Mouse (Mus musculus): ENCODE data around the gene Gpr137.

Gpr137 gene

DNA sequence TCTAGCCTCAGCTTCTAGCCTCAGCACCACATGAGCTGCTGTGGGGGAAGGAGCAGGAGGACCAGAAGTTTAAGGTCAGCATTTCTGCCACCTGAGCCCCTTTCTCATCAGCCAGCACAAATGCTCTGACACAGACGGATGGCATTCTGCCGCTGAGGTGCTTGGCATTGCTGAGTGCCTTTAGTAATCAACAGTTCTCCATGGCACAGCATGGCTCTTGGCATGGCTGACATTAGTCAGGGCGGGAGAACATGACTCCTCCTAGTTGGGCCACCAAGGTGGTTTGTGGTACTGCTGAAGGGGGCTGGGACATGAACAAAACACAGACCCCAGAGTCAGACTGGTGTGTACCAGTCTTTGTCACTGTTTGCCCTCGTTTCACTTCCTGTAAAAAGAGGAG, 5.9 kb upstream of the Gpr137 start:
- in situ Hi-C loops (cut with MboI, MseI): loop anchor here in 1 of 2 experiments (5.0 kb wide), 1 partner anchor 261 kb away; no protein-coding TSS in a partner anchor

DNA sequence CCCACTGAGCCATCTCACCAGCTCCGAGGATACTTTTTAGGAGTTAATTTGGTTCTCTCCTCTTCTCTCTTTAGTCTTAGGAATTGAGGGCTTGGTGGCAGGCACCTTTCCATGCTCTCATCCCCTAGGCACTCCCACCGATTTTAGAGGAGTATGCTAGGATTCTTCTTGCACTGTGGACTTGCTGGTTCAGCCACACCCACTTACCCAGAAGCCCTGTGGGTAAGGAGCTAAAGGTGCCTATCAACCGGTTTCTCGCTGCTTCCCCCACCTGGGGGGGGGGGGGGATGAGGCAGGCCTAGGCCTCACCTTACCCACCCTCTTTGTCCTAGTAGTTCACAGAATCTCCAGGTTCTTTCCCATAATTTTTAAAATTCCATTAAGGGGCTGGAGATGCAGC, 5.5 kb upstream of the Gpr137 start:
- in situ Hi-C loops (cut with MboI, MseI): loop anchor here in 1 of 2 experiments (5.0 kb wide), 1 partner anchor 260 kb away; no protein-coding TSS in a partner anchor

DNA sequence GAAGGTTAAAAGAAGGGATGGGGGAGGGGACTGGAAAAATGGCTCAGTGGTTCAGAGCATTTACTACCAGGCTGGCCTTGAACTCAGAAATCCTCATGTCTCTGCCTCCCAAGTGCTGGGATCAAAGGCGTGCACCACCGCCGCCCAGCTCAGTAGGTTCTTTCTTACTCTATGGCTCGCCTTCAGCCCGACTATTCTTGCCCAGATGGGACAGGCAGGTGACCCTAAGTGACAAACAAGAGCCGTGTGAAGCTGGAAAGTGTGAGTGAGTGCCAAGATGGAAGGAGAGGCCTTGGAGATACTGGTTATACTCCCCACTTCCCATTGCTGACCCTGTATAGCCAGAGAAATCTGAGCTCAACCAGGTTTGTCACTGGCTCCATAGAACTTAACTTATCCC, 1.4 kb upstream of the Gpr137 start:
- in situ Hi-C loops (cut with MboI, MseI): no loop called here

DNA sequence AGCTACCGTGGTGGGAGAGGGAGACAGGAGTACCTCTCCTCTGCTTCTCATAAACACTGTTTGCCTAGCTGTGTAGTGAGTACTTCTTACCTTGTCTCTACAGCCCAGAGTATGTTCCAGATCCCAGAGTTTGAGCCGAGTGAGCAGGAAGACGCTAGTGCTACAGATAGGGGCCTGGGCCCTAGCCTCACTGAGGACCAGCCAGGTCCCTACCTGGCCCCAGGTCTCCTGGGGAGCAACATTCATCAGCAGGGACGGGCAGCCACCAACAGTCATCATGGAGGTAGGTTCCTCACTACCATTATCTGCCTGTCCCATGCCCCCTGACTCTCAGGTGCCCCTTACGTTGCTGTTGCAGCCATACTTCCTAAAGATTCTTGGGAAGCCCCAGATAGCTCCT, 484 bp upstream of the Gpr137 start:
- in situ Hi-C loops (cut with MboI, MseI): no loop called here

DNA sequence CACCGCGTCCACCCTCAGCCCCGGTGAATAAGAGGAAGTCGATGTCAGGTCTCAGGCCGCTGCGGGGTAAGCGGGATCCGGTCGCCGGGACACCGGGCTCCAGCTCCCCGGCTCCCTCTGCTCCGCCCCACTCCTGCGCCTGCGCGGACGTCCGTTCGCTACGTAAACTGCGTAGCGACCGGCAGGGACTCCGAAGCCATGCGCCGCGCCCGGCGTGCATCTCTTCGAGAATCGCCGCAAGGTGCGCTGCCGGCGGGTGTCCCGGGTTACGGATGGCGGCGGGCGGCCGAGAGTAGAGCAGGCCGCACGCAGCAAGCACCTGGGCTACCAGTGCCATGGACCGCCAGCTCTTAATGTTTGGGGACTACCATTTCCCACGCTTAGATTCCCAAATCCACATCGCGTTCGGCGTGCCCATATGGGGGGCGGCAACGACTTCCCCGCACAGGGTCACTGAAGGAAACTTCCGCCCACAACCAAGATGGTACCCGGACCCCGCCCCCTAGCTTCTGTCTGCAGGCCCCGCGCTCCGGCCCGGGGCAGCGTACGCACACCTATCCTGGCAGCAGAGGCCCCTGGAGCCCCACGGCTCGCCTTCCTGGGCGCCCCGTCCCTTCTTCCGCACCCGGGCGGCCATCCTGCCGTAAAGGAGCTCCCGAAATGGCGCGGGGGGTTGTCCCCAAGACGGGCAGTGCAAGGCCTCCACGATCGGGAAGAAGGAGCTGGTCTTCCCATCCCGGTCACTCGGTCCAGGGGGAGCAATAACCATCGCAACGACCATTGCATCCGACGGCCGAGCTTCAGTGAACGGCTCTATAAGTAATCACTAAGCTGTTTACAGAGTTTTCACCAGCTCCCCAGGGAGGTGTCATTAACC, 670 bp downstream of the Gpr137 start, which contains the start of gene Bad:
TSS of gene Bad (plus strand) at position 490 of the 877 bp plus-strand sequence.
- in situ Hi-C loops (cut with MboI, MseI): no loop called here

DNA sequence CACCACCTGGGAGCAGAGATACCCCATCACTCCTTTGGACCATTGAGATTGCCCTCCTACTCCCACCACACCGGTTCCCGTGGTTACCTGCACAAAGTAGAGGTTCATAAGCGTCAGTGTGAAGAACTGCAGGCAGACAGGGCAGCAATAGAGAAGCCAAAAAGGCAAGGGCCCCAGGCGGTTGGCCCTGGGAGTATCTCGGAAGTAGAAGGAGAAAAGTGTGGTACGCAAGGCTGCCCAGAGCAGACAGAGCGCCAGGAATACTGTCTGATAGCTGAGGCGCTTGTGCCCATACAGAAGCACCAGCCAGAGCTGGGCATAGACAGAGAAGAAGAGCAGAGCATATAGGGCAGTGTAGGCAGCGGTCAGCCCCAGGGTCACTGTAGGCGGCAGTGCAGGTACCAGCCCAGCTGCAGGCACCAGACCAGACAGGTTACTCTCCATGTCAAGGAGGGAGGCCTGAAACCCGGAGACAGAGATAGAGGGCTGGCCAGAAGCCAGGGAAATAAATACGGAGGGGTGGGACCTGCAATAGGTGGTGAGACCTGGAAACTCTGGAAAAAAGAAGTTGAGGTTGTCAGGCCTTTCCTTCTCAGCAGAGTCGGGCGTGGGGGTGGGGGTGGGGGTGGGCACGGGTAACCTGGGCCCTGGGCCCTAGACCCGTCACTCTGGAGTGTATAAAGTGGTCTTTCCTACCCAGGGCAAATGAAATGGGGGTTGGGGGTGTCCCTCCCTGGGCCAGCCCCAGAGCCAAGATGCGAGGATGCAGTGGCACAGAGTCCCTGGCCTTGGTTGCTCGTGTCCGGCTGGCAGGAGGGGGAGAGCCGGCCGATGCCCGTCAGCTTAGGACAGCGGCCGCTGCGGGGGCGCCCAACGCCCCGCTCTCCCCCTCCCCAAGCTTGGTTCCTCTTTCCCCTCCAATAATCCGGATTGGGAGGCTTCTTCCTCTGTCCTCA, 1.6 kb downstream of the Gpr137 start:
- in situ Hi-C loops (cut with MboI, MseI): no loop called here

DNA sequence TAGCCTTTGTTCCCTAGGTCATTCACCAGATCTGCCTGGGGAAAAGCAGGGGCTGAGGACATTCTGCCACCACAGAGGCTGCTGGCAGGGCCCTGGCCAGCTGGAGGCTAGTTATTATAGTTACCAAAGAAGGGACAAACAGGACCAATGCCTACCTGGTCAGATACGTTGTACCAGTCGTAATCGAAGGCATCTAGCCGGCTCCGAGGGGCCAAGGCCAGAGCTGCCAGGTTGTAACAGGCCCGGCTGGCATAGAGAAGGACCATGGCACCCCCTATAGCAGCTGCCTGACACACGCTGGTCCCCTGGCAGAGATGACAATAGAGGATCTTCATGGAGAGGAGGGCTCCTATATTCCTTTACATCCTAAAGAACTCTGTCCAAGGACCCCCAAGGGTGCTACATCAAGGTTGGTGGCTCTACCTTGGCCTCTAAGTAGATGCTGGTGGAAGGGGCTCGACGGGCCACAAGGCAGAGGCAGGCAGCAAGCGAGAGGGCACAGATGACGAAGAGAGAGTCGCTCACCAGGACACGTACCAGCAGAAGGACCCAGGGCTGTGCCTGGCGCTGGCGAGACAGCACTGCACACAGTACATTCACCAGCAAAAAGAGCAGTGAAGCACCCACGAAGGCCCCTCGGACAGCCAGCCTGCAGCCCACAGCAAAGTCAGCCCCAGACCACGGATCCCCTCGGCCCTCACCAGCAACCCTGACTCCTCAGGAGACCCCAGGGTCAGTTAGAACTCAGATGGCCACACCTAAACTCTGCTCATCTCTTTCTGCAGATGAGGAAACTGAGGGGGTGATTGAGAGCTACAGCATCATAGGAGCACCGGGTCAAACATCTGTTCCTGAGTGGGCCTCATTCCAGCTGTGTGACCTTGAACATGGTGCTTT, 2.9 kb downstream of the Gpr137 start:
- in situ Hi-C loops (cut with MboI, MseI): loop anchor here in 1 of 2 experiments (10.0 kb wide), 1 partner anchor 255 kb away; no protein-coding TSS in a partner anchor

DNA sequence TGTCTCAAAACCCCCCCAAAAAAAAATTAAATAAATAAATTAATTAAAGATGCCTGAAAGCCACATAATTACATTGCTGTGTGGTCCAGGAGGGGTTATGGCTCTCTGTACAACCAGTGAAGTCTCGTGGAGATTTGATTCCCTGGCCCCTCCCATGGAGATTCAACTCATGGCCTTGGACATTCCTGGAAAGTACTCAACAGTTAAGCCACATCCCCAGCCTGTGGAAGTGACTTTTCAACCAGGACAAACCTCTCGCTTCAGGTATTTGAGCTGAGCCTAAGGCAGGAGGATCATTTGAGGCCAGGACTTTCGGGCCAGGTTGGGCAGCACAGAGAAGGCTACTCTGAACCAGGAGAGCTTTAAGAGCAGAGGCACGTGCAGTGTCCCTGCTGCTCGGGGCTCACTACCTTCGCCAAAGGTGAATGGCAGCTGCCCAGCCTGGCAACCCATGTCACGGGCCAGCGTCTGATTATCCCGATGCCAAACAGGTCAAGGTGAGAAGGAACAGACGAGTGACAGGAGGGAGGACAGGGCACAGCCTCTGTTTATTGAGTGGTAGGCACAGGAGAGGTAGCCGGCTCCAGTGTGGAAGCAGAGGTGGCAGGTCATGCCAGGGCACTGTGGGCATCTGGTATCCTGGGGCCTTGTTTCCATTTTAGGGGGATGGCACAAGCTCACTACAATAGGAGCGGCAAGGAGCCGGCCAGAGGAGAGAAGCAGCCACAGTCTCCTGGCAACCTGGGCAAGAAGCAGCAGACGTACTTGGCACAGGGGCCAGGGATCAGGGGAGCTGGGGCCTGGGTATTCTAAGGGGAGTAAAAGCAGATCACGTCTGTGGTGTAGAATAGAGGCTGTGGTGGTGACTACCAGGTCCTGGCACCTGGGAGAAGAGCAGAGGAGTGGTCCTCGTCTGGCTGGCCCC, 4.5 kb downstream of the Gpr137 start:
- in situ Hi-C loops (cut with MboI, MseI): loop anchor here in 1 of 2 experiments (10.0 kb wide), 1 partner anchor 253 kb away; no protein-coding TSS in a partner anchor

DNA sequence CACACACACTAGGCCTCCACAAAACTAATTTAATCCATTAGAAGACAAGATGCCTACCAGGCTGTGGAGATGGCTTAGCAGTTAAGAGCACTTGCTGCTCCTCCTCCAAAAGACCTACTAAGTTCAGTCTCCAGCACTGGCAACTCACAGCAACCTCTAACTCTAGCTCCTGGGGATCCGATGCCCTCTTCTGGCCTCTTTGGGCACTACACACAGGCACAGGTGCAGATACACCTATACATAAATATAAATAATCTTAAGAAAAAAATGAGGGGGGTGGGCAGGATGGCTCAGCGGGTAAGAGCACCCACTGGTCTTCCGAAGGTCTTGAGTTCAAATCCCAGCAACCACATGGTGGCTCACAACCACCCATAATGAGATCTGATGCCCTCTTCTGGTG, 6.0 kb downstream of the Gpr137 start:
- in situ Hi-C loops (cut with MboI, MseI): loop anchor here in 1 of 2 experiments (10.0 kb wide), 1 partner anchor 251 kb away; no protein-coding TSS in a partner anchor

DNA sequence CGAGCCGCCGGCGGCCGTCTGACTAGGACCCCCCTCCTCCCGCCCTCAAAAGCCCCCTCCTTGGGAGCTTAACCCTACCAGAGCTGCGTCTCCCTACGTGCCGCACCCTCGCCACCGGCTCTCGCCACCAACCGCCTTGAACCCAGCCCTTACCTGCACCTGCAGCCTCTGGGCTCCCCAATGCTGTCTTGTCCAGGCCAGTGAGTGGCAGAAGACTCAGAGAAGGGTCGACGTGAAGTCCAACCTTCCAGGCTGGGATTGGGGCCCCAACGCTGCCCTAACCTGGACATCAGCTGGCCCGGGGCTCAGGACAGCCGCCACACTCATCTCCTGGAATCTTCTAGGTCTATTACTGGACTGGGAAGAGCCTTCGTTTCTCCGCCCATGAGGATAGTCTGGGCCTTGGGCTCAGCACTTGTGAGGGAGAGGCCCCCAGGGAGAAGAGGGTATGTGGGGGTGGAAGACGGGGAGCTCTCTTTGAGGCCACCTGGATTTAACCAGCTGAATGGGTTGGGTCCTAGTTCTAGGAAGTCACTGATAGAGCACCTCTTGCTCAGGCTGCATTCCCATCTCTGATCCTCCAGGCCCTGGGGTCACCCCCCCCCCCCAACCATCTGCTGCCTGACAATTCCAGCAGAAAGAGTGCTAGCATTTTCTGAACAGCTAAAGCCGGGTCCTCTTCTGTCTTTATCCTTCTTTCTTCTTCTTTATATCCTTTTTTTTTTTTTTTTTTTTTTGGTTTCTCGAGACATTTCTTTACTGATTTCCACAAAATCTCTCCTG, 7.9 kb downstream of the Gpr137 start, which contains the start of gene Kcnk4:
TSS of gene Kcnk4 (minus strand) at position 321 of the 783 bp plus-strand sequence.
- in situ Hi-C loops (cut with MboI, MseI): loop anchor here in 1 of 2 experiments (10.0 kb wide), 1 partner anchor 250 kb away; no protein-coding TSS in a partner anchor

DNA sequence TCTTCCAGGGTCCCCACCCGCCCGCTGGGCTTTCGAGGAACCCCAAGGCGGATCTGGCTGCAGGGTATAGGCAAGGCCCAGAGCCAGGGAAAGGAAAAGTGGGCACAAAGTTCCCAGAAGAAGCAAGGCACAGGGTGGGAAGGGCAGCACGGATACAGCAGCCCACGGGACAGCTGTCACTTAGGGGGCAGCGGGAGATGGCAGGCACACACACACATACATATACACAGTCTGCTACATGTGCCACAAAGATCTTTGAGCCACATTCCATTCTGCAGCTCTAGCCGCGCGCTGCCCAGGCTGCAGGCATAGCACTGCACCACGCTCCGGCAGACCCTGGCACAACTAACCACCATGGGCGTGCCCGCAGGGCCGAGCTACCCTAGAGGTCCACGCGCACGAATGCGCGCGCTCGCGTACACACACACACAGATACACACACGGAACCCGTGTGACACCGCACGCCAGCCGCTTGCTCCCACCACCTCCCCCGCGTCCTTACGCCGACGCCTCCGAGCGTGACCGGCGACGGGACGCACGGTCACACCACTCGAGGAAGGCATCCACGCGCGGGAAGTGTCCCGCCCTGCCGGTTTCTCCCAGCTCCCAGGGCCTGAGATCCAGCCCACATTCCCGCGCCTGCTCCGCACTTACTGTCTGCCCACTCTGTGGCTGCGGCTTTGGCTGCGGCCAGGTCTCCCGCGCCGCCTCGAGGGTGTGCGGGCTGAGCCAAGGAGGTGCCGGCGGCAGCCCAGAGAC, 8.7 kb downstream of the Gpr137 start:
- in situ Hi-C loops (cut with MboI, MseI): loop anchor here in 1 of 2 experiments (10.0 kb wide), 1 partner anchor 249 kb away; no protein-coding TSS in a partner anchor

DNA sequence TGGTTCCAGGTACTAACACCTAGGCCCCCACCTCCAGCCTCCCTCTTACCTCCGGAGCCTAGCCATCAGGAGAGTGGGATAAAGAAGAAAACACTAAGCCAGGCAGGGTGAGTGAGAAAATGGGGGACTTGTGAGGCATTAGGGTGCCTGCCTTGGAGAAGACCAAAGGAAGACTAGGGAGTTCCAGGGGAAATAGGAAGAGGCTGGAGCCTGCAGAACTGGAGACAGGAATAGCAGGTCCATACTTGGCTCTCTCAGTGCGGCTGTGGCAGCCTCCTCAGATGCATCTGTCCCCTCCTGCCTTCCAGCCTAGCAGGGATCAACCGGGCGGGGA, 9.2 kb downstream of the Gpr137 start:
- in situ Hi-C loops (cut with MboI, MseI): loop anchor here in 1 of 2 experiments (10.0 kb wide), 1 partner anchor 248 kb away; no protein-coding TSS in a partner anchor

DNA sequence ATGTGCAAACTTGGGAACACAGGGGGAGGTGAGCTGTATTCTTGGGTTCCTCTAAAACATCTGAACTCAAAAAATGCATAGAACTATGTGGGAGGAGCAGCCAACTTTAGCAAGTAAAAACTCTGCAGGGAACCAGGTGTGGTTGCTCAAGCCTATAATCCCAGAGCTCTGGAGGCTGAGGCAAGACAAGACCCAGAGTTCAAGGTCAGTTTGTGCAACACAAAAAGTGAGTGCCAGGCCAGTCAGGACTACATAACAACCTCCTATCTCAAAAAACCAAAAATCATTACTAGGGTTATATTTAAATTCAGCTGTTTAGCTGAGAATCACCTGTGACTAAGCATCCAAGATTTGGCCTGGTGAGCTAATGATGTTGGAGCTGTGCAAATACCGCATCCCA, 10.3 kb downstream of the Gpr137 start:
- in situ Hi-C loops (cut with MboI, MseI): loop anchor here in 1 of 2 experiments (10.0 kb wide), 1 partner anchor 247 kb away; no protein-coding TSS in a partner anchor

DNA sequence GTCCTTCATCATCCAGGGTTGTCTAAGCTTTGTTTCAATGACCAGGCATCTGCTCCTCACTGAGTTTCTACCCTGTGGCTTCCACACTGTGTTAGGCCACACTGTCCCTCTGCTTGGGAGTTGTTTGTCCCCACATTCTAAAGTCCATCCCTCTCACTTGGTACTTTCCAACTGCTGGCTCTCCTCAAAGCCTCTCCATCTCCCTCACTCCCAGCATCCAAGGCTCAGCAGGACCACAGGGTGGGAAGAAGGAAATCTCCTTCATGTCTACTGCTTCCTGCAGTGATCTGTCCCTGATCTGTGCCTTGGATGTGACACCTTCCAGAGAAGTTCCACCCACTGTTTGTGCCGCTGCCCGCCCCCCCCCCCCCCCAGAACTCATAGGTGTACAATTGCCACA, 11.3 kb downstream of the Gpr137 start:
- in situ Hi-C loops (cut with MboI, MseI): loop anchor here in 1 of 2 experiments (10.0 kb wide), 1 partner anchor 246 kb away; no protein-coding TSS in a partner anchor

DNA sequence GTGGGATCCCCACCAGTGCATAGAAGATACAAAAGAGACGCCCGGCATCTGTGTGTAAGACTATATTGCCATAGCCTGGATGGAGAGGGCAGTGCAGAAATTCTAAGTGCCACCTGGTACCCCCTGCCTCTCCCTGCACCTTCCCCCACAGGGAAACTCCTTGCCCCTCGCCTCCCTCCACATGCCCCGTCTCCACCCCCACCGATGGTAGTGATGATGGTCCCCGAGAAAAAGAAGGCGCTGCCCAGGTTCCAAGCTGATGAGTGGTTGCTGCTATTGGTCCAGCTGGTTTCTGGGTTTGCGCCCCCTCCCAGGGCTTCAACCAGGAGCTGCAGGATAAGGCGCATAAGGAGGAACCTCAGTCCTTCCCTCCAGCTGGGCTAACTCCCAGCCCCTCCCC, 14.2 kb downstream of the Gpr137 start:
- in situ Hi-C loops (cut with MboI, MseI): no loop called here

DNA sequence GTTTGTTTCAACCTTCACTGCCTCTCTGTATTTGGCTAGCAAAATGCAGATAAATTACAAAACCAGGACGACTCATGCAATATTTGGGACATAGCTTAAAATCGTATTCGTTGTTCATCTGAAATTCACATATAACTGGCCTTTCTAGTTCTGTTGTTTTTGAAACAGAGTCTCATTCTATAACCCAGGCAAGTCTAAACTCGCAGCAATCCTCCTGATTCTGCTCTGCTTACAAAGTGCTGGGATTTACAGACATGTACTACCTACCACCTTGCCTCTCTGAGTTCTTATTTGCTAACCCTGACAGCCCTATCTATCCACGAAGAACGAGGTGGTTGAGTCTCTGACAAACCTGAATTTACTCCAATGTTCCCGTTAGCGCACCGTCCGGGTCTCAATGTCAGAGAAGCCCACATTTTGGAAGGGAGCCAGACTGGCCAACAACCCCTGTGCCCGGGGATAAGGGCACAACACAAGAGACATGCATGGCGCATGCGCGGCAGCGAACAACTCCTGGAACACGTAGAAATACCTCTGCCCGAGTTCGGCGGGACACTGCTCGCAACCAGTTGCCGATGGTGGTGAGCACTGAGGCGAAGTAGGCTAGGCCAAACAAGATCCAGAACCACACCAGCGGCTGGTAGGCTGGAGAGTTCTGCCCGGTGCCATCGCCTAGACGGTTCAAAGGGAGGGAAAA, 15.6 kb downstream of the Gpr137 start:
- in situ Hi-C loops (cut with MboI, MseI): no loop called here
